In the genomic region with DNA sequence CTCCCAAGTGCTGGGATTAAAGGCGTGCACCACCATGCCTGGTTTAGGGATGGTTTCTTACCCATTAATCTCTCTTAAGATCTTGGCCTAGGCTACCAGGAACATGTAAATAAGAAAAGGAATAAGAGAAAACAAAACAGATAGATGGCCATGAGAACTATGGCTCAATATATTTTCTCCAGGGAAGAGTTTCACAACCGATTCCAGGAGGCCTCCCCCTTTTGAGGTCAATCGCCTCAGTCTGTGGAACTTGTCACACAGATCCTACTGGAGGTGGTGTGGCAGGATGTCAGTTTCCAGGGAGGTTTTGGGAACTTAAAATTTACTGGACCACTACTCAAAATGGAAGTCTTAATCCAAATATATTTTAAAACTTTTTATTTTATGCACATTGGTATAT, we compare ENCODE assay signal across 2 mouse cellular contexts. TPM values are rescaled to one million over a fixed set of nuclear protein-coding genes. Genes with fewer than 3 reads are reported as not detected.
"Had no signal": no experiment of that assay in that cellular context is flagged by ENCODE, and none has a peak within 500 bp of the region (broad histone marks: within the 10 kb centered on the region; RNA-seq: fewer than 3 reads in every experiment).

No protein-coding gene starts in this region.

RNA-seq across cellular contexts. Expression of gene Pla2g10, which starts 43.9 kb away (rescaled TPM):
- total RNA-seq: neutrophil, adult 5-6 weeks had no signal
- polyA plus RNA-seq: urinary bladder, adult 2 months had no signal
